Mouse (Mus musculus): ENCODE results near the gene Smurf2.
"Not testable (repeated sequence)": the region's sequence is repeated elsewhere in the genome, so short reads cannot be mapped to it uniquely, and the experiment has no call there.

Gene Smurf2

GRCm38 (mm10) chr11:106814601-106815320 lies 105.8 kb downstream of the Smurf2 start:
- in situ Hi-C loops (cut with MboI, MseI): no loop called here

DNA sequence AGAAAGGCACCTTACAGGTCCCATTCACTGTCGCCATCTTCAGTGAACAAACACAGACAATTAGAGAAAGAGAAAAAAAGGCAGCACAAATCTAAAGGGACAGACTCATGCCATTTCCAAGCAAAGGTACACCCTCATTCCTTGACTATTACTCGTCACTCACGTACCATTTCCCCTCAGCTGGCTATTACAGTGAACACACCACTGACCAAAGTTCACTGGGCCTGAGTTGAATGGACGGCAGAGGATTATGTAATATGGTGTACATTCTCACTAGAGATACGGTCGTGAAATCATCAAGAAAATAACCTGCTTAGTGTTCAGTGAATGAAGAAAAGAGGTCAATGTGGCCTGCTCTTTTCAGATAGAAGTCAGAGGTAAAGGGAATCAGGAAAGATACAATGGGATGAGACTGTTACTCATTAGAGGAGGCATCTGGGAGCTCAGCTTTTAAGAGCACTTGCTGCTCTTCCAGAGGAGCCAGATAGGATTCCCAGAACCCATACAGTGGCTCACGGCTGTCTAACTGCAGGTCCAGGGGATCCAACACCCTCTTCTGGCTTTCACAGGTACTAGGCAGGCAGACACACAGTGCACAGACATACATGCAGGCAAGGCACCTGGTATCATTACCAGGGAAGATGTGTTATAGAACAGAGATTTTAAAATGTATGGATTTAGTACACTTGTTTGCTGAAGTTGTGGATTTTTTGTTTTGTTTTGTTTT lies 107.9 kb downstream of the Smurf2 start:
- in situ Hi-C loops (cut with MboI, MseI): no loop called here

DNA sequence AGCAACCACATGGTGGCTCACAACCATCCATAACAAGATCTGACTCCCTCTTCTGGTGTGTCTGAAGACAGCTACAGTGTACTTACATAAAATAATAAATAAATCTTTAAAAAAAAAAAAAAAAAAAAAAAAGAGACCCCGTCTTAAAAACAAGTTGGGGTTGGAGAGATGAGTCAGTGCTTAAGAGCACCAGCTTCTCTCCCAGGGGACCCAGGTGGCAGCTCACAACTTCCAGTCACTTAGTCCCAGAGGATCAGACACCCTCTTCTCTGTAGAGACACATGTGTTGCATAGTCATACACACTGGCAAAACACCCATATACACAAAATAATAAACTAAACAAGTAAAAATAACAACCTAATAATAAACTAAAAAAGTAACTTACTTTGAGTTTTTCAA lies 113.1 kb downstream of the Smurf2 start:
- in situ Hi-C loops (cut with MboI, MseI): not testable (repeated sequence)

- in situ Hi-C loops (cut with MboI, MseI): no loop called here
These were observed 118.4 kb downstream of the Smurf2 start for GRCm38 (mm10) chr11:106802069-106802627.

DNA sequence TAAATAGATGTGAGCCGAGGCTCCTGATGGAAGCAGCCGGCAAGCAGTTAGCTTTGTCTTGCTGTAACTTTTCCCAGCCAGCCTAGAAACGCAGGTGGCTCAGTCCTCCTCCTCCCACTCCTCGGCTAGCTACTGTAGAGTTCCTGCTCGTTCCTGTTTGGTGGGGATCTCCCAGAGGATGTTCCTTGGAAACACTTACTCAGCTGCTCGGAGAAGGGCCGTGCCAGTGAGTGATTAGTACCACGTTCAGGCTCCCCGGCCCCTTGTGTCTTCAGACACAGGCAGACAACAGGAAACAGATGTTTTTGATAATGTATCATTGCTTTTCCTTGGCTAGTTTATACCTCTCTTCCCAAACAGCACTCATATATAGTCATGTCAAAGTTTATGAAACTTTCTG lies 124.8 kb downstream of the Smurf2 start:
- in situ Hi-C loops (cut with MboI, MseI): no loop called here

DNA sequence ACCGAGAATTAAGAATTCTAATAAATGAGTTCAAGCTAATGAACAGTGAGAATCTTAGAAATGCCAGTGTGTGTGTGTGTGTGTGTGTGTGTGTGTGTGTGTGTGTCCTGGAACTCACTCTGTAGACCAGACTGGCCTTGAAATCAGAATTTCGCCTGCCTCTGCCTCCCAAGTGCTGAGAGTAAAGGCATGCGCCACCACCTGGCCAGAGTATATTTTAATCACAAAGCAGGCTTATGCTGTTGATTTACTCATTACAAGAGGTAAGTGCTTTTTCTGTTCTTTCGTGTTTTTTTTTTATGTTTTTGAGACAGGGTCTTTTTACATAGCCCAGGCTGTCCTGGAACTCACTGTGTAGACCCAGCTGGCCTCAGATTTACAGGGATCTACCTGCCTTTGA lies 126.7 kb downstream of the Smurf2 start:
- in situ Hi-C loops (cut with MboI, MseI): no loop called here

DNA sequence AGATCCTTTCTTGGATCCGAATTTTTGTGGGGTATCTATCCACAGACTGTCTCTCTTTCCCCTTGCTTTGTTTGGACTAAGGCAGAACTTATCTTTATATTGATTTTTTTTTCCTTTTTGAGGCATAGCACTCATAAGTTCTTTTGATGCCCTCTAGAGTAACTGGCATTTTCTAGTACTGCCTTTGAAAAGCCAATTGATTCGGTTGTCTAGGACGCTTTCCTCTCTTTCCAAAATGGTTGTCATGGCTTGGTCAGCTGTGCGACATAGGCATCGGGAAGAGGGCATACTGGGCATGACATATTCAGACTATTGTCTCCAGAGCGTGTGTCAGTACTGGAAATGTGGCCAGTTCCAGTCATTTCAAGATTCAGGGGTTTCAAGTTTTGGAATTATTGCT lies 130.9 kb downstream of the Smurf2 start:
- in situ Hi-C loops (cut with MboI, MseI): no loop called here

DNA sequence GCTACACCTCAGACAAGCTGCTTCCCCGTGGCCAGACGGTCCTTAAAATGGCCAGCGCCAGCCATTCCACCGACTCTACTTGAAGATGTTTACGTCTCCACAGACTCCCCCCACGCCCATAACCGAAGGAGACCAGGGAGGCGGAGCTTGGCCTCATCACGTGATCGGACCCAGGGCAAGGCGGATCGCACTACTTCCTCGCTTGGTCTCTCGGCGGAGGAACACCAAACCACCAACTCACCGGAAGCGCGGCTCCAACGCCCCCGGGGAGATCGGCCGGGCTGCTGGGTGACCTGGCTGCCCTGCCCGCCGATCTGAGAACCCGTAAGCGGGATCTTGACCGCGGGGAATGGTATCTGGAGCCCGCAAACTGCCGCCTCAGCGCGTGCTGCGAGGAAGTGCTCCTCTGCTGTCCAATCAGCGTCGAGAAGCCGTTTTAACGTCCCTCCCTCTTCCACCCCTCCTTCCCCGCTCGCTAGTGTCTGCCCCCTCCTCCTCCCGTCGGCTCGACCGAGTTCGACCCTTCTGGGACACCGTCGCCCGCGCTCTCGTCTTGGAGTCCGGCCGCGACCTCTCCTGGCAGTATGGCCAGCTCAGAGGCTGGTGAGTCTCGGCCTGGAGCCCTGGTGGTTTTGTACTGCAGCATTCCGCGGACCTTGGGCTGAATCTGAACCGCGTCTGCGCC lies 131.6 kb downstream of the Smurf2 start, which contains the start of the genes Ddx5 and Cep95:
TSS of gene Ddx5 (minus strand) at position 411 of the 685 bp plus-strand sequence.
TSS of gene Cep95 (plus strand) at position 478 of the 685 bp plus-strand sequence.
- in situ Hi-C loops (cut with MboI, MseI): no loop called here

DNA sequence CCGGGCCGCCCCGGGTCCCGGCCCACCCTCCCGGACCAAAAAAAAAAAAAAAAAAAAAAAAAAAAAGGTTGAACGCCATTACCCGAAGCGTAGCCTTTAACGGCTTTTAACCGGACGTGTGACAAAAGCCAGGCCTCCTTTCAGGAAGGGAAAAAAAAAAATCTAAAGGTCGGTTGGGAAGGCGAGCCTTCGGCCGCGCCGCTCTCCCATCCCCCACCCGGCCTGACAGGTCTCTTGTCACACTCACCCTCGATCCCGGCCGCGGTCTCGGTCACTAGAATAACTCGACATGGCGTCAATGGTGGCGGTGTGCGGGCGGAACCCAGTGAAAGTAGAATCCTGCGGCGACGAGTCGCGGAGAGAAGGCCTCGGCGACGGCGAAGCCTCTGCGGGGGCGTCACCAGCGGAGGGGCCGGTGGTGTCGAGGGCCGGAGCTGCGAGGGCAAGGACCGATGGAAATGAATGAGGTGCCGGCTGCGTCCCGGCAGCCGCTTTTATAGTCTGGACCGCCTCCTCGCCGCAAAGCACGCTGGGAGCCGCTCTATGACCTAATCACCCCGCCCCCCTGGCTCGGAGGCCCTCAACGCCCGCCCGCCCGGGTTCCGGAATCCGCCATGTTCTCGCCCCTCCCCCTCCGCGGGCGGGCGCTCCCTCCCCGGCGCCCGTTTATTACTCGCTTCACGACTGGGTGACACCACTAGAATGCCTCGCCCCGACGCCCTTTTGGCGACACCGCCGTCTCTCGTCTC lies 132.3 kb downstream of the Smurf2 start:
- in situ Hi-C loops (cut with MboI, MseI): no loop called here

DNA sequence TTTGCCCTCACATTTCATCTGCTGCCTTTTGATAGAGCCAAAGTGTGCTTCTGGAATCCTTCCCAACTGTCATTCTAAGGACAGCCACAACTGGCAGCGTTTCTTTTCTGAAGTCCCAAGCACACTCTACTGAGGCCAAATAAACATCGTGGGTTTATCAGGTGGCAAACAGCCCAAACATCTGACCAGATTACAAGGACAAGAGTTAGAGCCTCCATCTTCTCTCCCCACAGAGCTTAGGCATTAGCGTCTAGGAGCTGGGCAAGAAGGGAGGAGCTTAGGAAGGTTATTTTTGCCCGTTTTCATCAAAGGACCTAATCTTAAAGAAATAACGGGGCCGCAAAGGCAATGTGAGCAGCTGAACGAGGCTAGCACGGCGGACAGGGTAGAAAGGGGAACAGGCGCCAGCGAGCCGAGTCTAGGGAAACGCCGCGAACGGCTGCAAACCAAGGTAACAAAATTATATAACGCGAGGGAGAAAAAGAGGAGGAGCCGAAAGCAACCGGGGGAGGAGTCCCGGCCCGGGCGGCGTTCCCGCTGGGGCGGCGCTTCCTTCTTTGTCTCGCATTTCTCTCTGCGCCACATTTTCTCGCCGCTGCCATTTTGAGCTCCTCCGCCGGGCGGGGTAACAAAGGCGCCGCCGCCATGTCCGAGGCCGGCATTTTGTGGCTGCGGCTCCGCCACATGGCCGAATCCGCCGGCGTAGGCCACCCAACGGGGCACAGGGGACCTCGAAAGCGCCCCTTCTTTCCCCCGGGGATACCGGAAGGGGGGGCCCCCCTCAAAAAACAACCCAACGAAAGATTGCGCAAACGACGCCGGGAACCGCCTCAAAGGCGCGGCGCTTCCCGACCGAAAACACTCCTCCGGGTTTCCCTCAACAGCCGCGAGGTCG lies 133.1 kb downstream of the Smurf2 start:
- in situ Hi-C loops (cut with MboI, MseI): no loop called here

GRCm38 (mm10) chr11:106785043-106785442 lies 135.5 kb downstream of the Smurf2 start:
- in situ Hi-C loops (cut with MboI, MseI): no loop called here

- in situ Hi-C loops (cut with MboI, MseI): no loop called here
These were observed 136.0 kb downstream of the Smurf2 start for GRCm38 (mm10) chr11:106784476-106784875.

DNA sequence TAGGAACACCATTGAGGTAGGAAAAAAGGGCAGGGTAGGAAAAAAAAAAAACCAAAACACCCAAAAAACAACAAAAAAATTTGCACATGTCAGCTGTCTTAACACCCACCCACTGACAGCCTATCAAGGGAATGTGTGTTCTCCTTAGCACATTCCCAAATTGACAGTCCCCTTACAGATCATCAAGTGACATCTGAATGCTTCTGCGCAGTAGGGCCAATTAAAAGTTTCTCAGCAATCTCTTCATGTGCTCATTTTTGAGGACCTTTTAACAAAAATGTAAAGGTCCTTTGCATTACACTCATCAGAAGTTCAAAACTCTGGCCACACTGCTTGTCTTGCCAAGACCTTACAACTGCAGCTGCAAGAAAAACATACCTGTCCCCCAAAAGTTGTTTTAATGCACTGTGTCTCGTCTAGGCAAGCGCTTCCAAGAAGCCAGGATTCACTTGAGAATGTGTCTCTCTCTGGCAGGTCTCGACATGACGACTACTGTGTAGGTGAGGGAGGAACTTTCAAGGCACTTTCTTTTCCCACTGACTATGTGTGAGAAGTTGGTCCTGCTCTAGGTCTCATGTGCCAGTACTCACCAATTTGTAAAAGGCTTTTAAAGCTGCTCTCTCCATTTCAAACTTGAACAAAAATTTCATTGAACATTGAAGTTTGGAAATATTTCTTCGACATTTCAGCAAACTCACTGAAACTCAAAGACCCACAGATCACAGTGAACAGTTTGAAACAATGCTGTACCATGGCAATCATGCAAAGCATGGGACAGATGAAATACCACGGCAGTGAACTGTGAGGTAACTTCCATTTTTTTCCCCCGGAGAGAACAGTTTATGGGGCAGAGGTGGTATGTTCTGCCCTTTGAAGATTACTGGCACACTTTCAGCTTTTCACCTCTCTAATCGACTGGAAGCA lies 137.4 kb downstream of the Smurf2 start:
- in situ Hi-C loops (cut with MboI, MseI): no loop called here

DNA sequence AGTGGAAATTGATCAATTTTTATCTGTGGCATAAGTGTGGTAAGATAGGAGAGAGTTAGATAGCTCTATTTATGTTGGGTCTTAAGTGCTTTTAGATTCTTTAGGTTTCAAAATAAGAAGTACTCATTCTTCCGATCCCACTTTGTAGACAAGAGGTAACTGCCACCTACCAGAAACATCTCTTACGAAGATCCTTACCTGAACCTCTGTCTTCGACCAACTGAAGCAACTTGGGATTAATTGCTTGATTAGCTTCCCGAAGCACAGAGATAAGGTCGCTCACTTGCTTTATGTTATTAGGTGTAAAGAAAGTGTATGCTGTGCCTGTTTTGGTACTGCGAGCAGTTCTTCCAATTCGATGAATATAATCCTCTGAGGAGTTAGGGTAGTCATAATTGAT lies 138.2 kb downstream of the Smurf2 start:
- in situ Hi-C loops (cut with MboI, MseI): not testable (repeated sequence)

DNA sequence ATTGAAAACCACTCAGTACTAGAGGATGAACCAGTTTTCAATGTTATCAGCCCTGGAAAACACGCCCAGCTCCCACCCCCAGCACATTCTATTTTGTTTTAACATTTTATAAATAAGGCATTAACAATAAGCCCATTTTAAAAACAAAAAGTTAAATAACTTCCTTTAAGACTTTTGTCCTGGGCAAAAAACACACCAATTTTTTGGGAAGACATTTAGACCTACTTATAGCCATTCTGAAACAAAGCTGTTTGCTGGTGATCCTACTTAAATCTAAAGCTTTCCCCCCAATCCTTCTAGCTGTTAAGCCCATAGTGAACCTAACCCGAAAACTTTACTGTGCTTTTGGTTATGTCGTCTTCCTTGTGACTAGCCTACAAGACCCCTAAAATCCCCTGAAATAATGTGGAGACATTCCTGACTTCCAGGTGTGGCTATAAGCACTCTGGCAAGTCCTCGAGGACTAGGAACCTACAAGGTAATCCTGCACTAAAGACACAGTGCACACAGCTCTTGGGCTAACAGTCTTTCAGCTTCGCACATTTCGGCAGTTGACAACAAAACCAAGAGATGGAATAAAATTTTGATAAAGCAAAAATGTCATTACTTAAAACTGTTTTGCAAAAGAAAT lies 139.8 kb downstream of the Smurf2 start:
- in situ Hi-C loops (cut with MboI, MseI): no loop called here

DNA sequence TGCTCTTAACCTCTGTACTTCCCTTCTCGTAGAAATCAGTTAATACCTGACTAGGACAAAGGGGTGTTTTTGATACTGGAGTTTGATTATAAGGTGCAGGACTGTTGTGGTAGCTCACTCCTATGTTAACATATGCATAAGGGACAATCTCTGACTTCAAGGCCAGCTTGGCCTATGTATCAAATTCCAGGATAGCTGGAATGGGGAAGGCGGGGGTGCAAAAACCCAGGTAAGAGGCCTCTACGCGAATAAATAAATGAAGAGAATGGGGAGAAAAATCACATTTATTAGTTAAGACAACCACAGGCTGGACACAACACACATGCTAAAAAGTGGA lies 140.5 kb downstream of the Smurf2 start:
- in situ Hi-C loops (cut with MboI, MseI): no loop called here

GRCm38 (mm10) chr11:106779388-106780088 lies 141.0 kb downstream of the Smurf2 start, which contains the start of gene Polg2:
Gene Polg2, minus strand, starts transcription at chr11:106779537.
- in situ Hi-C loops (cut with MboI, MseI): no loop called here
